In genomic region chr19:29812581-29813460, GRCm38 (mm10) we compare ENCODE assay signal across 8 mouse cellular contexts. TPM values are rescaled to one million over a fixed set of nuclear protein-coding genes. Genes with fewer than 3 reads are reported as not detected.
DNase-seq lines count a peak whose midpoint lies in the region; ATAC-seq and TF ChIP-seq lines count a peak whose summit lies in the region.

TSS of gene Ranbp6 (minus strand) at chr19:29812974.

- intact Hi-C loops in heart, postnatal 25 days (cut with DNase I) = loop anchor here (5.0 kb wide), 1 partner anchor 219 kb away; the partner anchor contains the start of gene Uhrf2

- peak within 1 kb of the TSS; percentile 80 for H3K4me3 ChIP-seq in G1E (ENCODE audit: low read depth, low read length)
- H3K4me3 ChIP-seq in forebrain, embryonic 15.5 days = peak within 1 kb of the TSS; percentile 85
- H3K4me3 ChIP-seq in layer of hippocampus, adult 2 months = peak within 1 kb of the TSS; percentile 82
- H3K4me3 ChIP-seq in lung, adult 2 months (replicated peaks; ENCODE audit: extremely low read depth, low read depth, low read length) = peak within 1 kb of the TSS; percentile 97
- H3K4me3 ChIP-seq in neural tube, embryonic 15.5 days (replicated peaks) = peak within 1 kb of the TSS; percentile 71

- under 1% methylated on average over 47 of the region's 47 CpGs for WGBS in forebrain, embryonic 15.5 days
- WGBS in lung, adult 2 months = under 1% methylated on average over 47 of the region's 47 CpGs
- WGBS in neural tube, embryonic 15.5 days = 1% methylated on average over 47 of the region's 47 CpGs

- H3K27me3 ChIP-seq in G1E (ENCODE audit: insufficient read depth, low read length) = no peaks in the 10 kb centered on the region
- H3K27me3 ChIP-seq in forebrain, embryonic 15.5 days = no peaks in the 10 kb centered on the region
- no peaks in the 10 kb centered on the region for H3K27me3 ChIP-seq in neural tube, embryonic 15.5 days (replicated peaks)

- peak within 1 kb of the TSS; percentile 79 for H3K27ac ChIP-seq in forebrain, embryonic 15.5 days (replicated peaks)
- peak within 1 kb of the TSS; percentile 92 for H3K27ac ChIP-seq in layer of hippocampus, adult 2 months
- peak within 1 kb of the TSS; percentile 84 for H3K27ac ChIP-seq in neural tube, embryonic 15.5 days (replicated peaks)

- H3K4me1 ChIP-seq in G1E (ENCODE audit: insufficient read depth, low read depth, low read length) = peaks cover 38% of the 10 kb centered on the region
- peaks cover 35% of the 10 kb centered on the region for H3K4me1 ChIP-seq in forebrain, embryonic 15.5 days
- peaks cover 8% of the 10 kb centered on the region for H3K4me1 ChIP-seq in lung, adult 2 months (ENCODE audit: control insufficient read depth, insufficient read depth, low read length)
- H3K4me1 ChIP-seq in neural tube, embryonic 15.5 days = peaks cover 36% of the 10 kb centered on the region

- no peaks in the 10 kb centered on the region for H3K9me3 ChIP-seq in G1E (replicated peaks)
- no peaks in the 10 kb centered on the region for H3K9me3 ChIP-seq in forebrain, embryonic 15.5 days
- H3K9me3 ChIP-seq in neural tube, embryonic 15.5 days (replicated peaks) = no peaks in the 10 kb centered on the region

- H3K4me2 ChIP-seq in forebrain, embryonic 15.5 days (replicated peaks) = peak within 1 kb of the TSS; percentile 75
- peak within 1 kb of the TSS; percentile 73 for H3K4me2 ChIP-seq in neural tube, embryonic 15.5 days

- peaks cover 30% of the 10 kb centered on the region for H3K36me3 ChIP-seq in G1E (replicated peaks)
- peaks cover 24% of the 10 kb centered on the region for H3K36me3 ChIP-seq in forebrain, embryonic 15.5 days
- H3K36me3 ChIP-seq in neural tube, embryonic 15.5 days = peaks cover 26% of the 10 kb centered on the region

- peak; percentile 85 for DNase-seq in G1E (ENCODE audit: low spot score)
- peak; percentile 91 for DNase-seq in cerebellum, adult 11-12 months
- DNase-seq in heart, postnatal 25 days (ENCODE audit: low spot score) = peak; percentile 82
- peak; percentile 92 to 97 for DNase-seq in layer of hippocampus, adult 2 months (ENCODE audit: low spot score in 2 of 2)
- peak; percentile 94 for DNase-seq in lung, adult 2 months
- DNase-seq in testis, postnatal 10 days (ENCODE audit: low spot score) = peak; percentile 96

- ATAC-seq in G1E (ENCODE audit: extremely low read depth, insufficient number of reproducible peaks, low FRiP score, poor library complexity, severe bottlenecking) = peak; percentile 81
- ATAC-seq in forebrain, embryonic 15.5 days (replicated peaks) = peak; percentile 97
- ATAC-seq in neural tube, embryonic 15.5 days (ENCODE audit: low FRiP score) = peak; percentile 98

- peak; percentile 77; the same call in 1 of the 2 replicates for TF ChIP-seq POLR2A in lung, adult 2 months (IDR thresholded peaks at IDR 0.05; ENCODE audit: borderline replicate concordance, extremely low read depth, low read depth, low read length)

- TF ChIP-seq CTCF in G1E (IDR thresholded peaks at IDR 0.05; ENCODE audit: low read depth, low read length) = no peak
- TF ChIP-seq CTCF in layer of hippocampus, adult 2 months (conservative IDR thresholded peaks at IDR 0.05) = no peak
- no peak for TF ChIP-seq CTCF in lung, adult 2 months (IDR thresholded peaks at IDR 0.05; ENCODE audit: insufficient read depth, low read length)

- H3K9ac ChIP-seq in forebrain, embryonic 15.5 days (replicated peaks) = peak within 1 kb of the TSS; percentile 83
- H3K9ac ChIP-seq in neural tube, embryonic 15.5 days (replicated peaks) = peak within 1 kb of the TSS; percentile 69

RNA-seq across cellular contexts. Expression of gene Ranbp6, which starts in this region (rescaled TPM):
- 13.8 and 17.2 TPM in 2 replicates for total RNA-seq in G1E (2014; fragmentation: Nextera tagmentation)
- total RNA-seq in G1E (2017) = 28.2 and 30.2 TPM in 2 replicates
- polyA plus RNA-seq in G1E (2012) = 0.84 and 1.9 TPM in 2 replicates
- polyA plus RNA-seq in forebrain, embryonic 15.5 days (2015; fragmentation: Nextera tagmentation; extraction: Ambion mirVana) = 35.8 and 39.6 TPM in 2 replicates
- total RNA-seq in heart, postnatal 25 days (2021) = 10 to 100 TPM; 11.8 to 15.0 TPM
- 10 to 100 TPM; 34.7 TPM for total RNA-seq in layer of hippocampus, adult 2 months (2021)
- 1.8 and 3.0 TPM in 2 replicates for polyA plus RNA-seq in lung, adult 2 months (2012; rRNA removed)
- 41.9 and 46.5 TPM in 2 replicates for polyA plus RNA-seq in neural tube, embryonic 15.5 days (2015; fragmentation: Nextera tagmentation; extraction: Ambion mirVana)

Comparison
In these comparisons a context has a peak if more than half of its experiments do, and no peak if none do; other contexts are left out.
1. Peak in every context shown above with its lines: DNase-seq, ATAC-seq, H3K4me3 ChIP-seq and H3K27ac ChIP-seq.